ENCODE assay signal across 11 mouse cellular contexts in the genomic region with DNA sequence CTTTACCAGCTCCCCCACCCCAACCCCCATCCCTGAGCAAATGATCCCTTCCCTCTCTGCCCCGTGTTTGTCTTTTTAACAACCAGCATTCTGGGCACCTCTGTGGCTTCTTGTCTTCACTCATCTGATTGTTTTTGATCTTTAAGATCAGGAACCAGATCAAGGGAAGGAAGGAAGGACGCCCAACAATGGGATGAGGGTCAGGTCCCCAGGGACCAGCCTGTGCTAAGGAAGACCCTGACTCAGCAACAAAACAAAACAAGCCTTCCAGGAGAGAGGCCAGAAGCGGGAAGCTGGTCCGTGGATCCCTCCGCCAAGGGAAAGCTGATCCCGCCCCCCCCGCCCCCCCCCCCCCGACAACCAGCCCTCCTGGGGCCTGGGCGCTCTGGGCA. TPM values are rescaled to one million over a fixed set of nuclear protein-coding genes. Genes with fewer than 3 reads are reported as not detected.
DNase-seq lines count a peak whose midpoint lies in the region; ATAC-seq and TF ChIP-seq lines count a peak whose summit lies in the region.
"Had no signal": no experiment of that assay in that cellular context is flagged by ENCODE, and none has a peak within 500 bp of the region (broad histone marks: within the 10 kb centered on the region; RNA-seq: fewer than 3 reads in every experiment).

No protein-coding gene starts in this region.

- H3K9me3 ChIP-seq in kidney, embryonic 16.5 days (ENCODE audit: low read length): peaks cover 5% of the 10 kb centered on the region; the same call in 1 of the 2 replicates
- no peaks in the 10 kb centered on the region for H3K9me3 ChIP-seq in embryonic facial prominence, embryonic 12.5 days
- no peaks in the 10 kb centered on the region for H3K9me3 ChIP-seq in intestine, postnatal 0 days (ENCODE audit: control insufficient read depth)
- H3K9me3 ChIP-seq in midbrain, postnatal 0 days (ENCODE audit: low read length): no peaks in the 10 kb centered on the region

- DNase-seq in kidney, adult 18-20 months: no peak
- DNase-seq in midbrain, postnatal 0 days (ENCODE audit: low spot score): no peak
- DNase-seq in right cerebral cortex, adult 2 months (ENCODE audit: low spot score in 2 of 2): no peak
- DNase-seq in ovary, postnatal 10 days (ENCODE audit: low spot score): no peak
- DNase-seq in thymus, adult 2 months: no peak

- H3K4me1 ChIP-seq in kidney, embryonic 16.5 days (ENCODE audit: insufficient read depth, low read length): peaks cover 13% of the 10 kb centered on the region
- peaks cover 9% of the 10 kb centered on the region for H3K4me1 ChIP-seq in embryonic facial prominence, embryonic 12.5 days
- H3K4me1 ChIP-seq in intestine, postnatal 0 days (replicated peaks; ENCODE audit: control insufficient read depth, insufficient read depth, low read length): no peaks in the 10 kb centered on the region
- H3K4me1 ChIP-seq in midbrain, postnatal 0 days (ENCODE audit: insufficient read depth, low read length): no peaks in the 10 kb centered on the region
- H3K4me1 ChIP-seq in thymus, adult 2 months (replicated peaks; ENCODE audit: control insufficient read depth, insufficient read depth, low read length): peaks cover 8% of the 10 kb centered on the region

- ATAC-seq in kidney, embryonic 16.5 days (ENCODE audit: low FRiP score, low TSS enrichment): peak; percentile 4; the same call in 1 of the 2 replicates
- ATAC-seq in embryonic facial prominence, embryonic 12.5 days (ENCODE audit: insufficient number of reproducible peaks, insufficient read depth, low FRiP score, low TSS enrichment): no peak
- no peak for ATAC-seq in intestine, postnatal 0 days
- ATAC-seq in midbrain, postnatal 0 days (ENCODE audit: low FRiP score): no peak

- peak overlapping the region; percentile 26 for H3K4me3 ChIP-seq in kidney, embryonic 16.5 days (ENCODE audit: low read length)
- H3K4me3 ChIP-seq in embryonic facial prominence, embryonic 12.5 days: peak overlapping the region; percentile 29
- no peak overlapping the region for H3K4me3 ChIP-seq in intestine, postnatal 0 days (ENCODE audit: low read depth, low read length)
- peak overlapping the region; percentile 20; the same call in 1 of the 2 replicates for H3K4me3 ChIP-seq in midbrain, postnatal 0 days (ENCODE audit: low read depth, low read length)
- no peak overlapping the region for H3K4me3 ChIP-seq in thymus, adult 2 months (ENCODE audit: control insufficient read depth, insufficient read depth, low read length)

- H3K27me3 ChIP-seq in kidney, embryonic 16.5 days (ENCODE audit: insufficient read depth, low read length): no peaks in the 10 kb centered on the region
- H3K27me3 ChIP-seq in embryonic facial prominence, embryonic 12.5 days: no peaks in the 10 kb centered on the region
- no peaks in the 10 kb centered on the region for H3K27me3 ChIP-seq in intestine, postnatal 0 days (replicated peaks; ENCODE audit: control insufficient read depth, insufficient read depth, low read length)
- H3K27me3 ChIP-seq in midbrain, postnatal 0 days (ENCODE audit: insufficient read depth, low read length): no peaks in the 10 kb centered on the region
- H3K27me3 ChIP-seq in thymus, adult 2 months (ENCODE audit: control insufficient read depth, insufficient read depth, low read length): no peaks in the 10 kb centered on the region

- H3K36me3 ChIP-seq in kidney, embryonic 16.5 days (ENCODE audit: insufficient read depth, low read length): peaks cover 17% of the 10 kb centered on the region
- H3K36me3 ChIP-seq in embryonic facial prominence, embryonic 12.5 days: no peaks in the 10 kb centered on the region
- H3K36me3 ChIP-seq in intestine, postnatal 0 days (ENCODE audit: control insufficient read depth, insufficient read depth): peaks cover 33% of the 10 kb centered on the region
- H3K36me3 ChIP-seq in midbrain, postnatal 0 days (ENCODE audit: insufficient read depth, low read length): peaks cover 8% of the 10 kb centered on the region
- H3K36me3 ChIP-seq in thymus, adult 2 months (ENCODE audit: control insufficient read depth, insufficient read depth, low read length): no peaks in the 10 kb centered on the region

- no peak for TF ChIP-seq CTCF in intestine, postnatal 0 days (IDR thresholded peaks at IDR 0.05; ENCODE audit: low read depth)
- TF ChIP-seq CTCF in midbrain, postnatal 0 days (IDR thresholded peaks at IDR 0.05): no peak
- TF ChIP-seq CTCF in thymus, adult 2 months (IDR thresholded peaks at IDR 0.05; ENCODE audit: borderline replicate concordance, control insufficient read depth, extremely low read depth, insufficient read depth, low read length, poor library complexity): no peak

- no peak for TF ChIP-seq POLR2A in thymus, adult 2 months (IDR thresholded peaks at IDR 0.05; ENCODE audit: control insufficient read depth, extremely low read depth, insufficient read depth, low read length, poor library complexity)

- WGBS in kidney, embryonic 16.5 days: 7% methylated on average over 5 of the region's 9 CpGs
- 6% methylated on average over 8 of the region's 9 CpGs for WGBS in embryonic facial prominence, embryonic 12.5 days
- WGBS in intestine, postnatal 0 days: 34% methylated on average over 6 of the region's 9 CpGs
- WGBS in midbrain, postnatal 0 days: 3% methylated on average over 8 of the region's 9 CpGs
- 38% methylated on average over 7 of the region's 9 CpGs for WGBS in thymus, adult 2 months

- H3K4me2 ChIP-seq in kidney, embryonic 16.5 days (replicated peaks; ENCODE audit: low read depth, low read length): peak overlapping the region; percentile 49
- H3K4me2 ChIP-seq in embryonic facial prominence, embryonic 12.5 days (replicated peaks): peak overlapping the region; percentile 49
- H3K4me2 ChIP-seq in intestine, postnatal 0 days (replicated peaks; ENCODE audit: low read depth): peak overlapping the region; percentile 40
- peak overlapping the region; percentile 48 for H3K4me2 ChIP-seq in midbrain, postnatal 0 days (ENCODE audit: low read depth, low read length, poor library complexity, severe bottlenecking)

- peak overlapping the region; percentile 49 for H3K9ac ChIP-seq in kidney, embryonic 16.5 days (replicated peaks; ENCODE audit: low read length)
- peak overlapping the region; percentile 35; the same call in 1 of the 2 replicates for H3K9ac ChIP-seq in embryonic facial prominence, embryonic 12.5 days
- no peak overlapping the region for H3K9ac ChIP-seq in intestine, postnatal 0 days (ENCODE audit: low read depth, low read length)
- 0 out of 2 replicates have a peak overlapping the region, but pooled peaks have one; percentile 39 for H3K9ac ChIP-seq in midbrain, postnatal 0 days (replicated peaks; ENCODE audit: low read length, poor library complexity, severe bottlenecking)

- peak overlapping the region; percentile 89 for H3K27ac ChIP-seq in kidney, embryonic 16.5 days (ENCODE audit: low read length)
- peak overlapping the region; percentile 85 for H3K27ac ChIP-seq in embryonic facial prominence, embryonic 12.5 days
- 0 out of 2 replicates have a peak overlapping the region, but pooled peaks have one; percentile 8 for H3K27ac ChIP-seq in intestine, postnatal 0 days (ENCODE audit: low read depth, low read length)
- H3K27ac ChIP-seq in midbrain, postnatal 0 days (ENCODE audit: low read depth, low read length): peak overlapping the region; percentile 68
- no peak overlapping the region for H3K27ac ChIP-seq in thymus, adult 2 months (ENCODE audit: control insufficient read depth, insufficient read depth, low read length)

RNA-seq across cellular contexts. Expression of gene 2900026A02Rik, which starts 41.6 kb away (rescaled TPM):
- polyA plus RNA-seq in kidney, embryonic 16.5 days (2015; fragmentation: Nextera tagmentation; extraction: Ambion mirVana): 7.2 and 7.9 TPM in 2 replicates
- polyA plus RNA-seq in embryonic facial prominence, embryonic 12.5 days (2016; fragmentation: Nextera tagmentation; extraction: Ambion mirVana): 5.3 and 5.8 TPM in 2 replicates
- polyA plus RNA-seq in intestine, postnatal 0 days (2015; fragmentation: Nextera tagmentation; extraction: Ambion mirVana): 8.0 and 10.4 TPM in 2 replicates
- total RNA-seq in midbrain, postnatal 0 days (2014; rRNA removed): 11.7 and 11.8 TPM in 2 replicates
- polyA plus RNA-seq in midbrain, postnatal 0 days (2015; fragmentation: Nextera tagmentation; extraction: Ambion mirVana): 3.3 and 3.8 TPM in 2 replicates
- 6.9 and 7.8 TPM in 2 replicates for polyA plus RNA-seq in thymus, adult 2 months (2012; rRNA removed)
- total RNA-seq: MEL had no signal

RNA-seq across cellular contexts. Expression of gene Tmem211, which starts 47.3 kb away (rescaled TPM):
- polyA plus RNA-seq in kidney, embryonic 16.5 days (2015; fragmentation: Nextera tagmentation; extraction: Ambion mirVana): 0.09 TPM in 1 of 2 replicates, not detected in the other
- 0.24 and 0.42 TPM in 2 replicates for polyA plus RNA-seq in embryonic facial prominence, embryonic 12.5 days (2016; fragmentation: Nextera tagmentation; extraction: Ambion mirVana)
- polyA plus RNA-seq in intestine, postnatal 0 days (2015; fragmentation: Nextera tagmentation; extraction: Ambion mirVana): not detected in 2 replicates
- not detected in 2 replicates for total RNA-seq in midbrain, postnatal 0 days (2014; rRNA removed)
- not detected in 2 replicates for polyA plus RNA-seq in midbrain, postnatal 0 days (2015; fragmentation: Nextera tagmentation; extraction: Ambion mirVana)
- polyA plus RNA-seq in thymus, adult 2 months (2012; rRNA removed): 0.10 TPM in 1 of 2 replicates, not detected in the other
- total RNA-seq: common myeloid progenitor, adult 5-6 weeks; layer of hippocampus, postnatal 14 days; MEL had no signal

Comparison
In these comparisons a context has a peak if more than half of its experiments do, and no peak if none do; other contexts are left out.
1. H3K4me3 ChIP-seq: peak in kidney, embryonic 16.5 days (single experiment), embryonic facial prominence, embryonic 12.5 days (single experiment) and midbrain, postnatal 0 days (single experiment); none in intestine, postnatal 0 days (single experiment) and thymus, adult 2 months (single experiment).
2. Peak in every context shown above with its lines, with median percentiles within 50 percentile points of each other: H3K4me2 ChIP-seq.